Mouse (Mus musculus) embryonic fibroblast, embryonic 13.5 days (primary cell): ENCODE measurements around the gene Wfdc17.

Source experiments
- CTCF ChIP-seq: IDR thresholded peaks from 2 replicates; pipeline ENCODE4 v1.5.1; 2011; ENCODE audit warnings: mild to moderate bottlenecking, control low read depth, low read length, moderate library complexity, borderline replicate concordance; ENCODE audit not compliant: insufficient read depth
- POLR2A ChIP-seq: IDR thresholded peaks from 2 replicates; pipeline ENCODE4 v1.6.1; 2011; ENCODE audit warnings: low read depth, mild to moderate bottlenecking, control low read depth, low read length, moderate library complexity

DNA sequence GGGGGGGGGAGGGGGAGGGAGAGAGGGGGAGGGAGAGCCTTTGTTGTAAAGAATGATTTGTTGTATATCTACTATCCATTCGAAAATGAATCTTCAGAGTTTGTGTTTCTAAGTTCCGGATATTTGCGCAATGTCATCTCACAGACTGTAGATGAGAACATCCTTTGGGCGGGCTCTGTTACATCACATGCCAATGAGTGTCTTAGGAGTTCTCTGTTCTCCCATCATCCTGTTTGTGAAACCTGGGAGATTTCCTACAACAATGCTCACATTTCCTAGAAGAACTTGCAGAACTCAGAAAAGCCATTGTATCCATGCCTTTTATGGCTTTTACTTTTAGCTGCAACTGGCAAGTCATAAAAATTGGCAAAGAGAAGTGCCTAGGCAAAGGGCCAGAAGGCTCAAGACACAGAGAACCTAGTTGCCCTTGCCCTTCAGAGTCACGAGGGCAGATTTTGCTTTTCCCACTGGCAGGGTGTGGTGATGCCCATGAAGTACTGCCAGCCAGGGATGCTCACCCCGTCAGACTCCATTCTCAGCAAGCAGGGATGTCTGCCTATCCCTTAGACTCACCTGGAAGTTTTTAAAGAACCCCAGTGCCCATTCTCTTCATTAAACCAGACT lies 13.4 kb downstream of the Wfdc17 start:
- TF ChIP-seq CTCF (no peak), POLR2A (no peak)
